Mouse (Mus musculus): ENCODE data around the gene Gm49027. TPM values are rescaled to one million over a fixed set of nuclear protein-coding genes. Genes with fewer than 3 reads are reported as not detected.

Gm49027 gene
- total RNA-seq, 2 experiments from 2014 or later = not detected

DNA sequence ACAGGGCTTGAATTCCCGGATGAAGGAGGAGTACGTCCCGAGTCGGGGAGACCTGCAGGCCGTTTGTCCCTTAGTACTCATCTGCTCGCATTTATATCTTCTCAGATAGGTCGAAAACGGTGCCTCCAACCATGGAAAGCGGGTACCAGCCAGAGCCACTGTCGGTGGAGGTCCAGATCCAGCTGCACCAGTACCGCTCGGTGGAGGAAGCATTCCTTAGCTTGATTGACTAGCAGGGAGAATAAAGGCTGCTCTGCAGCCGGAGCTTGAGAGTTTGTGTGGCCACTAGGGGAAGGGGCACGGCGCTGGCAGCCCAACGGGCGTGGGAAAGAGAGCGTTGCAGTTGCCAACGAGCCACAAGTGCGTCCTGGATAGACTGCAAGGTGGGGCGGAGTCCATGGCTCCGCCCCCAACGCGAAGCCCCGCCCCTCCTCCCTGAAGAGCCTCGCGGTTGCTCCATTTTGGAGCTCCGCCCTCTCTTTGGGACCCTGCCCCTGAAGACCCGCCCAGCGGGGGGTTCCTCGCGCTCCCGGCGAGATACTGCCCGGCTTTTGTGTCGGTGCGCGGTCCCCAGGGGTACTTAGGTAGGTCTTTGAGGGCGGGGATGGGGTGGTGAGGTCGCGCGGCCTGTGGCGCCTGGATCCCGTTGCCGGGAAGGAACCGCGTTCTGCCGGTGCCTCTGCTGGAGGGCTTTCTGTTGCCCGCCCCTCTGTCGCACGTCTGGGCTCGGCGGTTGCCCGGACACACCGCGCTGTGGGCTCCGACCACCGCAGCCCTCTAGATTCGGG is 17.2 kb downstream of the Gm49027 start:
- peak; percentile 74 for ATAC-seq (replicated peaks; ENCODE audit: low FRiP score, poor library complexity, severe bottlenecking)

DNA sequence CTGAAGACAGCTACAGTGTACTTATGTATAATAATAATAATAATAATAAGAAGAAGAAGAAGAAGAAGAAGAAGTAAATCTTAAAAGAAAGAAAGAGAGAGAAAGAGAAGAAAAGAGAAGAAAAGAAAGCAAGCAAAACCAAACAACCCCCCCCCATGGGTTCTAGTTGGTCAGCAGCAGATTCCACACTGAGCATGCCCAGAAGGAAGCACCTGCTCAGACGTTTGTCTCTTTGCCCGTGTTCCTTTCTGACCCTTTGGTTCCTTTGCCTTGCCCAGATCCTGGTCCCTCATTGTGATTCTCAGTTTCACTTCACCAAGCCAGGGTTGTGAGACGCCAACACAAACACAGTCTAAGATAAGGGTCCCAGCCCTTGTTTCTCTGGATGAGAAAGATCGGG is 23.3 kb downstream of the Gm49027 start:
- ATAC-seq (replicated peaks; ENCODE audit: low FRiP score, poor library complexity, severe bottlenecking) = no peak

DNA sequence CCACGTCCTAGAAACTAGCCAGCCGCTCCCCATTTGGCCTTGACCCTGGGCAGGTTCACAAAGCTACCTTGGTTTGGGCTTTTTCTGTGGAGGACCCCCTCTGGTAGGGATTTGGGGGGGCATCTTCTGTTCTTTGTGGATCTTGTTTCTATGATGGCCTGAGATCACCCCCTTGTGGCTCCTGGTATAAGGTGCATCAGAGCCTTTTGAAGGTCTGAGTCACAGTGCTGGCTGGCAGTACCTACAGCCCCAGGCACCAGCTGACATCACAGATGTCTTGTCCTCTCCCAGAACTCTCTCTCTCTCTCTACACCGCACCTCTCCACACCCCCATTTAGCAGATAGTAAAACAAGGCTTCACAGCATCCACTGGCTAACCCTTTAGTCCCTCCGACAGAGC is 25.6 kb downstream of the Gm49027 start:
- no peak for ATAC-seq (replicated peaks; ENCODE audit: low FRiP score, poor library complexity, severe bottlenecking)

DNA sequence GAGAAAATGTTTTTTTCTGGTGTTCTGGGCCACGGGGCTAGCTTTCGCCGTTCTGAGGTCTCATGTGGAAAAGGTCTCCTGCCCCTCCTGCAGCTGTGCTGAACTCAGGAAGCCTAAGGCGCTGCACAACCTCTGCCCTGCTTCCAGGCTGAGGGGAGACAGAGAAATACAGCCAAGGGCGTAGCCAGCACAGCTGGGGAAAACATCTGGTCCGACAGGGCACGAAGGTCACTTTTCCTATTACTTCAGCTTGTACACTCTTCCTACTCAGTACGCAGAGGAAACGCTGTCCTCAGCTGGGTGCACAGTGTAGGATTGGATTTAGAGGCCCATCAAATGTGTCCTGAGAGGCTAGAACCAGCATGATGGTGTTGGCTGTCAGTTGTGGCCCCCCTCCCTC is 35.4 kb downstream of the Gm49027 start:
- no peak for ATAC-seq (replicated peaks; ENCODE audit: low FRiP score, poor library complexity, severe bottlenecking)

DNA sequence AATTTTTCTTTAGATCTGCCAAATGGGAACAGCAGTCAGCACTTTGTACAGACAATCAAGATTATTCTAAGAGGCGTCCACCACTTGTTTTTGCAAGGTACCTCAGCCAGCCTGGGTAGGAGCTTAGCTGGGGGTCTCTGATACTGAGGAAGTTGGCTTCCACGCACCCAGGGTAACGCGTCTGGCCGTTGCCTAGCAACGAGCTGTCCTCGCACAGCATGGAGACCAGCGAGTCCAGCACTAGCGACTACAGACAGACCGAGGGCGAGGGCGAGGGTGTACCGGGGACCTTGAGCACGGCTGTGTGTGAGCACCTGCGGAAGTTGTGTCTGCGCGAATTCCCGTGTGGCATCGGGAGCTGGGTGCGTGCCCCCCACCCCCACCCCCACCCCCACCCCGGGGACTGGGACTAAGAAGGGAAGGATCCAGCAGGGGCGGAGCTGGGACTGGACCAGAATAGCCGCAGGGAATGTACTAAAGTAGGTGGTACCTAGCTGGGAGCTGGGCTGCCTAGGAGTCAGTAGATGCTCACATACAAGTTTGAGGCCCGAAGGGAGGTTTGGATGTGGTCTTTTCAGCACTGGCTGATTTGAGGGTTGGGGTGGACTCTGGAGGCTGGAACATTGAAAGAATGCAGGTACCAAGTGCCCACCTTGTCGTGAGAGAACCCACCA is 36.0 kb downstream of the Gm49027 start, which contains the start of the genes Lrrc43 and Il31:
Lrrc43 (plus strand) TSS at position 194 of the 674 bp plus-strand sequence.
Il31 (minus strand) TSS at position 378 of the 674 bp plus-strand sequence.
- no peak for ATAC-seq (replicated peaks; ENCODE audit: low FRiP score, poor library complexity, severe bottlenecking)

DNA sequence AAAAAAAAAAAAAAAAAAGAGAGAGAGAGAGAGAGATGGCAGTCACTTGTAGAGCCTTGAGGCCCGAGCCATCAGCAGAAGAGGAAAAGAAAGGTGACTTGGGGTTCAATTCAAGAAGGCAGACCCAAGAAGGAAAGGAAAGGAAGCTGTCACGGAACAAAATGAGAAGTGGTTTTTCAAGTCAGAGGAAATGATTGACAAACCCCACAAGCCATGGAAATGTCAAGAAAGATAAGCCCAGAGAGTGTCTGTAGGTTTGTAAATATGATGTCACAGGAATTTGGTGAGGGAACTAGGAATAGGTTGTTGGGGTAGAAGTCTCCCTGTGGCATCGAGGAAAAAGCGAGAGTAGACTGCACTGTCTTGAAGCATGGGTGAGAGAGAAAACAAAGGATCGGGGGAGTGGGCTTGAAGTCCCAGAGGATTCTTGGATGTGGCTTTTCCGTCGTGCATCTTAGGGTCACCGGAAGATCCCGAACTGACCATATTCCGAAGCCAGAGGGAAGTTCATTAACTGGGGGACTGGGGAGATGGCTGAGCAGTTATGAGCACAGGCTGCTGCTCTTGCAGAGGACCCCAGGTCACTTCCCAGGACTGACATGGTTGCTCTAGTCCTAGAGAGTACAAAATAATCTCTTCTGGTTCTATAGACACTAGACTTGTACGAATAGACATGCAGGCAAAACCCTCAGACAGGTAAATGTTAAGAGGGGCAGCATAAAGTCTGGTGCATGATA is 37.5 kb downstream of the Gm49027 start:
- ATAC-seq (replicated peaks; ENCODE audit: low FRiP score, poor library complexity, severe bottlenecking) = no peak

DNA sequence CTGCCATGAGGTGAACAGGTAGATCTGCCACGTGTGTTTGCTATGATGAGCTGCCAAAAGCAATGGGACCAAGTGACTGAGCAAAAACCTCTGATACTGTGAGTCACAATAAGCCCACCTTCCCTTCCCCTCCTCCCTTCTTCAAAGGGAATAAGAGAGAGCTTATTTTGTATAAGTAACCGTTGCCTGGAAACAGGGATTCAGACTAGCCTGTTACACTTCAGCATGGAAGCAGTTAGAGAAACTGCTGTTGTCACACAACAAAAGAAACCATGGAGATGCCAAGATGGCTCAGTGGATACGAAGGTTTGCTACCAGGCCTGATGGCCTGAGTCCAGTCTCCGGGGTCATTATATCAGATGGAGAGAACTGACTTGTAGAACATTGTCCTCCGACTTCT is 51.5 kb downstream of the Gm49027 start:
- ATAC-seq (replicated peaks; ENCODE audit: low FRiP score, poor library complexity, severe bottlenecking) = no peak

DNA sequence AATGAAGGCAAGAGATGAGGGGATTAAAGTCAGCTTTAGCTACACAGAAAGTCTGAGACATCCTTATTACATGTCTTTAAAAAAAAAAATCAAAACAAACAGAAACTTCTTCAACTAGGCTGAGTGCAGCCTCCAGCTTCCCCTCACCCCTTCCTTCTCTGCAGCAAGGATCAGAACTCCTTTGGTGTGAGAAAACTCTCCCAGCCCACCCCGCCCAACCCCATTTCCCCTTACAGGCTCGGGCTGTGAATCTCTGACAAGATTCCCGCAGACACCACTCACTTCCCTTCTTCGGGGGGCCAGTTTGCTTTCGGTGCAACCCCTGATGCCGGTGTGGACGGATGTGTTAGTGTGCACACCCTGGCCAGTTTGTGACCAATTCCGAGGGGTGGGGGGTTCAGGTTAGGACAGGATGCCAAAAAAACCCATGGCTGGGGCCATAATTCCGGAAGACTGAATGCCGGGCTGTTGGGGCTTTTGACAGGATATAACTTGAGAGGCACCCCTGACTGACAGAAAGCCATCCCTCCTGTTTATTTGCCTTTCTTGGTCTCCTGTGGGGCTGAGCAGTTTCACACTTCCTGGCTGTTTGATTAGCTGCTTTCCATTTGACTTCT is 54.4 kb downstream of the Gm49027 start:
- ATAC-seq (replicated peaks; ENCODE audit: low FRiP score, poor library complexity, severe bottlenecking) = no peak

DNA sequence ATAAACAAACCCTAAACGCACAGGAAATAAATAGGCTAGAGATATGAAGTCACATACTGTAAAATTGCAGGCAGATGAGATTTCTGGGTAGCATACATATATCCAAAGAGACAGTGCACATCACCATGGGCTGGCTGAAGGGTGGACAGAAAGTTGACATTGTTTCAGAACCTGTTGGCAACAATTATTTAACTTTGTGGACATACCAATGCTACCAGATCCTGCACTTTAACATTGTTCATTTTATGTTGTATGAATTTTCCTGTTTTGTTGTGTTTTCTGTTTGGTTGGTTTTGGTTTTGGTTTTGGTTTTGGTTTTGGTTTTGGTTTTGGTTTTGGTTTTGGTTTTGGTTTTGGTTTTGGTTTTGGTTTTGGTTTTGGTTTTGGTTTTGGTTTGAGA is 60.6 kb downstream of the Gm49027 start:
- ATAC-seq (replicated peaks; ENCODE audit: low FRiP score, poor library complexity, severe bottlenecking) = no peak

Other genes starting within 250 kb of the Gm49027 start
- 3.8 and 8.3 TPM in 2 replicates for gene Bcl7a, start 181.7 kb downstream of the Gm49027 start, total RNA-seq (2015; ENCODE audit: low replicate concordance)
- 3.1 and 3.3 TPM in 2 replicates for gene Bcl7a, start 181.7 kb downstream of the Gm49027 start, total RNA-seq (2017; ENCODE audit: low replicate concordance)
- 4.4 and 7.9 TPM in 2 replicates for gene Mlxip, start 130.7 kb downstream of the Gm49027 start, total RNA-seq (2015; ENCODE audit: low replicate concordance)
- 1.5 and 2.5 TPM in 2 replicates for gene Mlxip, start 130.7 kb downstream of the Gm49027 start, total RNA-seq (2017; ENCODE audit: low replicate concordance)
- not detected in 2 replicates for gene Lrrc43, start 36.2 kb downstream of the Gm49027 start, total RNA-seq (2015; ENCODE audit: low replicate concordance)
- not detected in 2 replicates for gene Lrrc43, start 36.2 kb downstream of the Gm49027 start, total RNA-seq (2017; ENCODE audit: low replicate concordance)
- gene Il31, start 36.0 kb downstream of the Gm49027 start, total RNA-seq (2015; ENCODE audit: low replicate concordance) = not detected in 2 replicates
- gene Il31, start 36.0 kb downstream of the Gm49027 start, total RNA-seq (2017; ENCODE audit: low replicate concordance) = not detected in 2 replicates
- not detected in 2 replicates for gene B3gnt4, start 15.0 kb downstream of the Gm49027 start, total RNA-seq (2015; ENCODE audit: low replicate concordance)
- gene B3gnt4, start 15.0 kb downstream of the Gm49027 start, total RNA-seq (2017; ENCODE audit: low replicate concordance) = not detected in 2 replicates
- gene Diablo, start 1.3 kb downstream of the Gm49027 start, total RNA-seq (2015; ENCODE audit: low replicate concordance) = 4.2 and 4.4 TPM in 2 replicates
- gene Diablo, start 1.3 kb downstream of the Gm49027 start, total RNA-seq (2017; ENCODE audit: low replicate concordance) = 10.0 and 18.3 TPM in 2 replicates
- 7.7 and 11.5 TPM in 2 replicates for gene Vps33a, start 47.5 kb upstream of the Gm49027 start, total RNA-seq (2015; ENCODE audit: low replicate concordance)
- 6.3 and 9.5 TPM in 2 replicates for gene Vps33a, start 47.5 kb upstream of the Gm49027 start, total RNA-seq (2017; ENCODE audit: low replicate concordance)
- 16.1 and 34.6 TPM in 2 replicates for gene Clip1, start 159.1 kb upstream of the Gm49027 start, total RNA-seq (2015; ENCODE audit: low replicate concordance)
- 13.6 and 36.7 TPM in 2 replicates for gene Clip1, start 159.1 kb upstream of the Gm49027 start, total RNA-seq (2017; ENCODE audit: low replicate concordance)
- 6.7 and 10.8 TPM in 2 replicates for gene Zcchc8, start 195.6 kb upstream of the Gm49027 start, total RNA-seq (2015; ENCODE audit: low replicate concordance)
- 16.1 and 38.2 TPM in 2 replicates for gene Zcchc8, start 195.6 kb upstream of the Gm49027 start, total RNA-seq (2017; ENCODE audit: low replicate concordance)
- 85.5 and 93.4 TPM in 2 replicates for gene Rsrc2, start 223.9 kb upstream of the Gm49027 start, total RNA-seq (2015; ENCODE audit: low replicate concordance)
- gene Rsrc2, start 223.9 kb upstream of the Gm49027 start, total RNA-seq (2017; ENCODE audit: low replicate concordance) = 185 and 223 TPM in 2 replicates
- gene Kntc1, start 224.2 kb upstream of the Gm49027 start, total RNA-seq (2015; ENCODE audit: low replicate concordance) = 25.0 and 37.6 TPM in 2 replicates
- 24.5 and 59.5 TPM in 2 replicates for gene Kntc1, start 224.2 kb upstream of the Gm49027 start, total RNA-seq (2017; ENCODE audit: low replicate concordance)

Measured in erythroblast, adult 5-6 weeks (primary cell).